Mouse (Mus musculus) heart, embryonic 13.5 days (tissue): ENCODE results near the gene Axdnd1. TPM values are rescaled to one million over a fixed set of nuclear protein-coding genes. Genes with fewer than 3 reads are reported as not detected.
"Not testable (repeated sequence)": the region's sequence is repeated elsewhere in the genome, so short reads cannot be mapped to it uniquely, and the experiment has no call there.

Experiments
- ATAC-seq: fragments of 200-750 bp; cut with Nextera tagmentation; 2 replicates; pipeline ENCODE4 v1.8.0; 2017; ENCODE audit warnings: moderate TSS enrichment; ENCODE audit not compliant: insufficient number of reproducible peaks, low FRiP score, low TSS enrichment; ENCODE audit errors: extremely low read depth
- H3K27ac ChIP-seq: fragments of 300-500 bp; sonication (generic); replicated peaks from 2 replicates; pipeline ENCODE4 v1.5.1; 2015; ENCODE audit warnings: moderate library complexity, mild to moderate bottlenecking, inconsistent platforms
- H3K27me3 ChIP-seq: fragments of 300-500 bp; sonication (generic); replicated peaks from 2 replicates; pipeline ENCODE4 v1.6.1; 2015; ENCODE audit warnings: mild to moderate bottlenecking, inconsistent platforms
- H3K36me3 ChIP-seq: fragments of 300-500 bp; sonication (generic); 2 replicates; pipeline ENCODE4 v1.6.1; 2015; ENCODE audit warnings: mild to moderate bottlenecking, inconsistent platforms
- H3K4me1 ChIP-seq: fragments of 300-500 bp; sonication (generic); 2 replicates; pipeline ENCODE4 v1.6.1; 2015; ENCODE audit warnings: inconsistent platforms
- H3K4me2 ChIP-seq: fragments of 300-500 bp; sonication (generic); 2 replicates; pipeline ENCODE4 v1.6.1; 2015; ENCODE audit warnings: inconsistent platforms, mild to moderate bottlenecking, moderate library complexity
- H3K4me3 ChIP-seq: fragments of 300-500 bp; sonication (generic); 2 replicates; pipeline ENCODE4 v1.5.1; 2015; ENCODE audit warnings: moderate library complexity, mild to moderate bottlenecking, inconsistent platforms
- H3K9ac ChIP-seq: fragments of 300-500 bp; sonication (generic); 2 replicates; pipeline ENCODE4 v1.6.1; 2015; ENCODE audit warnings: inconsistent platforms, mild to moderate bottlenecking, moderate library complexity
- H3K9me3 ChIP-seq: fragments of 300-500 bp; sonication (generic); 2 replicates; pipeline ENCODE4 v1.6.1; 2016; ENCODE audit warnings: inconsistent platforms
- WGBS: fragments of 180-500 bp; shearing (Covaris S2); methylation state at CpG from one replicate; pipeline ENCODE4 v1.1.7; 2015; ENCODE audit warnings: mixed read lengths; 5-methylcytosine and 5-hydroxymethylcytosine counted together
- polyA plus RNA-seq: library from polyadenylated mRNA; unstranded; fragments of >200 nt; fragmentation: Nextera tagmentation; extraction: Ambion mirVana; gene quantifications from 2 replicates; pipeline ENCODE4 v1.2.1, GENCODE M21; 2015

Axdnd1 gene
- polyA plus RNA-seq, 1 experiment from 2014 or later = 0.27 TPM

- 48% methylated on average over 2 of the region's 2 CpGs for WGBS
These were observed 18.5 kb downstream of the Axdnd1 start for GRCm38 (mm10) chr1:156402491-156402890.

DNA sequence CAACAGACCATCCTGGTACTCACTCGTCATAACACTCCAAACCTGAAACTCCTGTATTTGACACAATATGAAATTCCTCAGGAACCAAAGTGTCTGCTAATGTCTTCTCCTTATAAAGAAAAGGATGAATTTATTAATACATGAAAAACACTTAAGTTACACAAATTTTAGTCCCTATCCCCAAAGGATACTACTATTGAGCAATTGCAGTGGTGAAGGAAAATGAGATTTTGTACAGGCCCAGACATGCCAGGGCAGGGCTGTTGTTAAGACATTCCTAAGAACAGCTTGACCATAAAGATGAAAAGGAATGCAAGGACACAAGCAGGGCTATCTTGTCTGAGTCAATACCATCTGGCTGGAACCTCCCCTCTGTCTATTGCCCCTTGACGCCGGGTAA, 20.8 kb downstream of the Axdnd1 start:
- ATAC-seq = not testable (repeated sequence)

More at GRCm38 (mm10) chr1:156402491-156402890, 18.5 kb downstream of the Axdnd1 start:
- Histone ChIP-seq H3K27ac (no peak overlapping the region), H3K9me3 (no peaks in the 10 kb centered on the region; the same call in 1 of the 2 replicates), H3K4me1 (no peaks in the 10 kb centered on the region), H3K4me2 (no peak overlapping the region), H3K4me3 (no peak overlapping the region), H3K27me3 (no peaks in the 10 kb centered on the region), H3K9ac (no peak overlapping the region), H3K36me3 (no peaks in the 10 kb centered on the region)
- ATAC-seq = no peak

DNA sequence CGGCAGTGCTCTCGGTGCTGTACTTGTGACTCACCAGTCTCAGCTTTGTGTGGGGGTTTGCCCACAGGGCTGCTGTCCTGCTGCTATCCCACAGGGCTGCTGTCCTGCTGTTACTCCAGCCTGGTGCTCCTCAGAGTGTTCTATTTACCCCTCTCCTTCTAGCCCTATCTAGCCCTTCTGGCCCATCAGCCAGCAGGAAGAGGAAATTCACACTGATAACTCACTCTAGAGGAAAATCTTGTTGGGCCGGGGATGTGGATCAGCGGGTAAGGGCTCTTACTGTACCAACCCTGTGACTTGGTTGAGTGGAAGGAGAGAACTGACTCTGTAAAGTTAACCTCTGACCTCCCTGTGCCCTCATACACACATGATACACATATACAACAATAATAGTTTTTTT, 27.8 kb downstream of the Axdnd1 start:
- H3K27me3 ChIP-seq = no peaks in the 10 kb centered on the region
- no peak overlapping the region for H3K4me3 ChIP-seq
- H3K36me3 ChIP-seq = no peaks in the 10 kb centered on the region
- 51% methylated on average over 4 of the region's 4 CpGs for WGBS
- no peaks in the 10 kb centered on the region for H3K4me1 ChIP-seq
- no peak overlapping the region for H3K4me2 ChIP-seq
- no peak for ATAC-seq
- no peak overlapping the region for H3K27ac ChIP-seq
- no peak overlapping the region for H3K9ac ChIP-seq
- no peaks in the 10 kb centered on the region for H3K9me3 ChIP-seq

More for the DNA sequence above, 20.8 kb downstream of the Axdnd1 start:
- not testable (repeated sequence) for H3K4me1 ChIP-seq, H3K9me3 ChIP-seq, H3K27me3 ChIP-seq, H3K4me3 ChIP-seq, H3K4me2 ChIP-seq, H3K27ac ChIP-seq, H3K9ac ChIP-seq, H3K36me3 ChIP-seq
- 43% methylated on average over 3 of the region's 3 CpGs for WGBS

GRCm38 (mm10) chr1:156386880-156387279, 34.1 kb downstream of the Axdnd1 start:
- no peaks in the 10 kb centered on the region for H3K27me3 ChIP-seq
- no peaks in the 10 kb centered on the region for H3K4me1 ChIP-seq
- no peaks in the 10 kb centered on the region for H3K9me3 ChIP-seq
- H3K27ac ChIP-seq = no peak overlapping the region
- H3K4me3 ChIP-seq = no peak overlapping the region
- no peak overlapping the region for H3K9ac ChIP-seq
- no peaks in the 10 kb centered on the region for H3K36me3 ChIP-seq
- ATAC-seq = no peak
- WGBS = 52% methylated on average over 3 of the region's 3 CpGs
- no peak overlapping the region for H3K4me2 ChIP-seq

DNA sequence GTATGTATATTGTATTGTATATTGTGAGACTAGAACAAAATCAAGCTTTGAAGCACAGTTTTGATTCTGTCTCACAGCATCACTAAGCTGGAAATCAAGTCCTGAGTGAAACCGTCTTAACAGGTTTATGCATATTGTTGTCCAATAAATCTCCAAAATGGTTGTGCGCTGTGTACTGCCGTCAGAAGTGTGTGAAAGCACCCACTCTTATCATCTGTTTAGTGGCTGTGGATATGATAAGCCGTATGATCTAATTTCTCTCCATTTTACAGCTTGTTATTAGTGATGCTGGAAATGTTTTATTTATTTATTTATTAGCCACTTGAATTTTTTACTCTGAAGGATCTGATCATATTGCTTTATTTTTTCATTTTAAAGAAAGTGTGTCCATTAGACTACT, 34.7 kb downstream of the Axdnd1 start:
- Histone ChIP-seq H3K4me3 (no peak overlapping the region), H3K27ac (no peak overlapping the region), H3K36me3 (no peaks in the 10 kb centered on the region), H3K9me3 (0 out of 2 replicates have a peak, but pooled peaks cover under 1% of the 10 kb centered on the region), H3K4me1 (no peaks in the 10 kb centered on the region), H3K4me2 (no peak overlapping the region), H3K27me3 (no peaks in the 10 kb centered on the region), H3K9ac (no peak overlapping the region)
- WGBS = 69% methylated on average over 4 of the region's 4 CpGs
- no peak for ATAC-seq

DNA sequence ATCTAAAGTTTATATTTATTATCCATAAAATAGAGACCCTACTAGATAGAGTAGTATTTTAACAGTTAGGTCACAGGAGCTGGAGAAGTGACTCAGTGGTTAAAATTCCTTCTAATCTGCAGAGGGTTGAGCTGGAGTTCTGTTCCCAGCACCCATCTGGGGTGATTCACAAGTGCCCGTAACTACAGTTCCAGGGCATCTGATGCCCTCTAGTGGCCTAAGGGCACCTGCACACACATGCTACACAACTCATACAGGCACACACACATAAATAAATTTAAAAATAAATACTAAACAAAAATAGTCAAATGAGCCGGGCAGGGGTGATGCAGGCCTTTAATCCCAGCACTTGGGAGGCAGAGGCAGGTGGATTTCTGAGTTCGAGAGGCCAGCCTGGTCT, 39.7 kb downstream of the Axdnd1 start:
- H3K9me3 ChIP-seq = 0 out of 2 replicates have a peak, but pooled peaks cover 4% of the 10 kb centered on the region
- H3K4me1 ChIP-seq = no peaks in the 10 kb centered on the region
- no peaks in the 10 kb centered on the region for H3K27me3 ChIP-seq
- H3K4me3 ChIP-seq = no peak overlapping the region
- no peak overlapping the region for H3K4me2 ChIP-seq
- no peak overlapping the region for H3K27ac ChIP-seq
- WGBS = 82% methylated on average over 3 of the region's 3 CpGs
- H3K9ac ChIP-seq = no peak overlapping the region
- no peaks in the 10 kb centered on the region for H3K36me3 ChIP-seq
- no peak for ATAC-seq

- ATAC-seq = no peak
- H3K4me1 ChIP-seq = no peaks in the 10 kb centered on the region
- 83% methylated on average over 8 of the region's 8 CpGs for WGBS
- H3K36me3 ChIP-seq = no peaks in the 10 kb centered on the region
- H3K9me3 ChIP-seq = no peaks in the 10 kb centered on the region
- no peaks in the 10 kb centered on the region for H3K27me3 ChIP-seq
- H3K27ac ChIP-seq = no peak within 1 kb of the TSS
- no peak within 1 kb of the TSS for H3K9ac ChIP-seq
- no peak within 1 kb of the TSS for H3K4me2 ChIP-seq
- H3K4me3 ChIP-seq = no peak within 1 kb of the TSS
These were observed 55.2 kb downstream of the Axdnd1 start, which contains the start of gene Gm2000 for GRCm38 (mm10) chr1:156365740-156366139. Gm2000 (plus strand) TSS chr1:156366040.

DNA sequence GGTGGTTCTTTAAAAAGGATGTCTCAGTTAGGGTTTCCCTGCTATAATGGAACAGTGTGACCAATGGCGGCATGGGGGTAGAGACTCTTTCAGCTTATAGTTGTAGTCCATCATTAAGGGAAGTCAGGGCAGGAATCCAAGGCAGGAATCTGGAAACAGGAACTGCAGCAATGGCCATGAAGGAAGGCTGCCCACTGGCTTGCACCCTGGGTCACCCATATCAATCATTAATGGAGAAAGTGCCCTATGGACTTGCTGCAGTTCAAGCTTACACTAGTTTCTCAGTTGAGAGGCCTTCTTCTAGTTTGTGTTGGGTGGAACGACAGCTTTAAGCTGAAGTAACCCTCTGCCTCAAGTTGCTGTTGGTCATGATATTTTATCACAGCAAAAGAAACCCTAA, 68.5 kb downstream of the Axdnd1 start:
- Histone ChIP-seq H3K9ac (no peak overlapping the region), H3K27me3 (no peaks in the 10 kb centered on the region), H3K4me1 (no peaks in the 10 kb centered on the region), H3K27ac (no peak overlapping the region), H3K9me3 (no peaks in the 10 kb centered on the region), H3K4me2 (no peak overlapping the region), H3K36me3 (no peaks in the 10 kb centered on the region), H3K4me3 (no peak overlapping the region)
- no peak for ATAC-seq
- WGBS = 79% methylated on average over 2 of the region's 2 CpGs

DNA sequence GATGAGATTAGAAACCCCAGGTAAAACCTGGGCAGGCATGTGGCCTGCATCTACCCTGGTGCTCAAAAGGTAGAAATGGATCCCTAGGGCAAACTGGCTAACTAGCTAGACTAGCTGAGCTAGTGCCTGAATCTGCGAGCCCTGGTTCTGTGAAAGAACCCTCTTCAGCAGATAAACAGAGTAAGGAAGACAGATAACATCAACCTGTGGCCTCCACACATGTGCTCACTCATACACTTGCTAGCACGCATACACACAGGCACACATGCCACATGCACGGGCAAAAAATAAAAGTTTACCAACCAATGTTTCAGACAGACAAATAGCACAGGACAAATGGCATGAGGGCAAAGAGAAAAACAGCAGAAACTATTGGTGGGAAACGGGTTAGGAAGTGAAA, 70.5 kb downstream of the Axdnd1 start:
- H3K27ac ChIP-seq = no peak overlapping the region
- no peak for ATAC-seq
- H3K27me3 ChIP-seq = no peaks in the 10 kb centered on the region
- no peak overlapping the region for H3K4me3 ChIP-seq
- 73% methylated on average over 4 of the region's 4 CpGs for WGBS
- no peaks in the 10 kb centered on the region for H3K36me3 ChIP-seq
- H3K9ac ChIP-seq = no peak overlapping the region
- no peaks in the 10 kb centered on the region for H3K9me3 ChIP-seq
- H3K4me1 ChIP-seq = no peaks in the 10 kb centered on the region
- no peak overlapping the region for H3K4me2 ChIP-seq

DNA sequence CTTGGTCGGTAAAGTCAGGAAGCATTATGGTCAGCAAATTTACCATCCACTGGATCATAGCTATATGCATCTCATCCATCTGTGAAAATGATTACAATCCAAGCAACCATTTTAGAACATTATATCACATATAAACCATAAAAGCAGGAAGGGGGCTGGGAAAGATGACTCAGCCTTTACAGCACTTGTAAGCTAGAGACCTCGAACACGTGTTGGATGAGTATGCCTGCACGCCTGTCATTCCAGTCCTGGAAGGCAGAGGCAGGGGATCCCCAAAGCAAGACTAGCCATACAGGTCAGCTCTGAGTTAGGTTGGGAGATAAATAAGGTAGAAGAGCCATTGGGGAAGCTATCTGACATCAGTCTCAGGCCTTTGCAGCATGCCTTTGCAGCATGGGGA, 71.9 kb downstream of the Axdnd1 start:
- no peaks in the 10 kb centered on the region for H3K9me3 ChIP-seq

GRCm38 (mm10) chr1:156345633-156346032, 75.3 kb downstream of the Axdnd1 start:
- Histone ChIP-seq H3K27me3 (no peaks in the 10 kb centered on the region), H3K36me3 (no peaks in the 10 kb centered on the region), H3K9ac (no peak overlapping the region), H3K27ac (no peak overlapping the region), H3K9me3 (no peaks in the 10 kb centered on the region), H3K4me2 (no peak overlapping the region), H3K4me1 (no peaks in the 10 kb centered on the region), H3K4me3 (no peak overlapping the region)
- ATAC-seq = no peak
- 84% methylated on average over 4 of the region's 4 CpGs for WGBS

More for the DNA sequence above, 71.9 kb downstream of the Axdnd1 start:
- WGBS = 61% methylated on average over 4 of the region's 4 CpGs
- Histone ChIP-seq H3K9ac (no peak overlapping the region), H3K4me3 (no peak overlapping the region), H3K27me3 (no peaks in the 10 kb centered on the region), H3K4me2 (no peak overlapping the region), H3K36me3 (no peaks in the 10 kb centered on the region), H3K27ac (no peak overlapping the region), H3K4me1 (no peaks in the 10 kb centered on the region)
- no peak for ATAC-seq

- WGBS = 34% methylated on average over 4 of the region's 4 CpGs
- Histone ChIP-seq H3K9ac (no peak overlapping the region), H3K27ac (no peak overlapping the region), H3K4me1 (no peaks in the 10 kb centered on the region), H3K27me3 (no peaks in the 10 kb centered on the region), H3K4me3 (no peak overlapping the region), H3K4me2 (no peak overlapping the region), H3K9me3 (no peaks in the 10 kb centered on the region), H3K36me3 (no peaks in the 10 kb centered on the region)
- ATAC-seq = no peak
These were observed 76.5 kb downstream of the Axdnd1 start for GRCm38 (mm10) chr1:156344433-156344832.
